In the genomic region with DNA sequence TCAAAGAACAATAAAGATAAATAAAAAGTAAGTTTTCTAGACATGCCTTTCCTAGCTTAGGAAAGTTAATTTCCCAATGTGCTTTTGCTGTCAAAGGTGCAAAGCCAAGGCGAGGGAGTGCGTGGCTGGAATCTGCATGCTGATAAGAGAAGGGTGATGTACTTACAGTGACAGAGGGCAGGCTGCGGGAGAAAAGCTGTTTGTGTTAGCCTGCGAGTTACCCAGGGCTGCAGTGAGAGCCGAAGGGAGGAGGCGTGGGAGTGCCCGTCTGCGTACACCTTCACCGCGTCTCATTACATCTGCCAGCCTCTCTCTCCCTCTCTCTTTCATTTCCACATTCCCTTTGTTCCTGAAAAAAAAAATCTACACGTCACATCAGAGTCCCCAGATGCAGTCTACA, we compare ENCODE assay signal across 8 mouse cellular contexts. TPM values are rescaled to one million over a fixed set of nuclear protein-coding genes. Genes with fewer than 3 reads are reported as not detected.
DNase-seq lines count a peak whose midpoint lies in the region; ATAC-seq lines count a peak whose summit lies in the region.

Sox6 (minus strand) TSS at position 286 of the 400 bp plus-strand sequence.

- H3K36me3 ChIP-seq in forebrain, embryonic 10.5 days (replicated peaks): no peaks in the 10 kb centered on the region

- DNase-seq in right cerebral cortex, postnatal 4 days: peak; percentile 13
- DNase-seq in right cerebral cortex, postnatal 14 days: no peak
- DNase-seq in forebrain, embryonic 10.5 days (ENCODE audit: extremely low spot score, low spot score): peak; percentile 46
- DNase-seq in heart, postnatal 14 days: no peak
- DNase-seq in left cerebral cortex, postnatal 10 days (ENCODE audit: extremely low spot score in 1 of 2, low spot score in 2 of 2): no peak
- peak; percentile 59 for DNase-seq in mesoderm, embryonic 11.5 days (ENCODE audit: low read depth, low spot score)
- no peak for DNase-seq in MN1 (ENCODE audit: low spot score)

- 0% methylated on average over 11 of the region's 11 CpGs for WGBS in forebrain, embryonic 10.5 days

- intact Hi-C loops in heart, postnatal 14 days (cut with DNase I): loop anchor here (5.0 to 10.0 kb wide), 4 partner anchors 284 to 1166 kb away; no protein-coding TSS in a partner anchor
- intact Hi-C loops in left cerebral cortex, postnatal 10 days (cut with DNase I): loop anchor here (5.0 to 10.0 kb wide), 4 partner anchors 284 to 671 kb away; no protein-coding TSS in a partner anchor

- no peak for ATAC-seq in monocyte, adult 5-6 weeks (replicated peaks; ENCODE audit: insufficient number of reproducible peaks, low FRiP score, low TSS enrichment, poor library complexity, severe bottlenecking)

- peak within 1 kb of the TSS; percentile 82 for H3K27ac ChIP-seq in forebrain, embryonic 10.5 days

- H3K4me1 ChIP-seq in forebrain, embryonic 10.5 days: peaks cover 69% of the 10 kb centered on the region

- H3K9me3 ChIP-seq in forebrain, embryonic 10.5 days: no peaks in the 10 kb centered on the region

- H3K27me3 ChIP-seq in forebrain, embryonic 10.5 days (ENCODE audit: poor library complexity, severe bottlenecking): peaks cover 77% of the 10 kb centered on the region

- H3K4me3 ChIP-seq in forebrain, embryonic 10.5 days: peak within 1 kb of the TSS; percentile 59

RNA-seq across cellular contexts. Expression of gene Sox6, which starts in this region (rescaled TPM):
- 71.1 and 77.3 TPM in 2 replicates for polyA plus RNA-seq in forebrain, embryonic 10.5 days (2016; fragmentation: Nextera tagmentation; extraction: Ambion mirVana)
- total RNA-seq in heart, postnatal 14 days (2021): 10 to 100 TPM; 27.1 to 32.5 TPM
- 10 to 100 TPM; 40.7 to 45.6 TPM for total RNA-seq in left cerebral cortex, postnatal 10 days (2021)
- total RNA-seq in monocyte, adult 5-6 weeks (2017): 0.29 to 2.1 TPM in 2 of 3 replicates, not detected in the other

Comparison
In these comparisons a context has a peak if more than half of its experiments do, and no peak if none do; other contexts are left out.
1. DNase-seq: peak in right cerebral cortex, postnatal 4 days (single experiment), forebrain, embryonic 10.5 days (single experiment) and mesoderm, embryonic 11.5 days (single experiment); none in right cerebral cortex, postnatal 14 days (single experiment), heart, postnatal 14 days (0 of 2), left cerebral cortex, postnatal 10 days (0 of 2) and MN1 (single experiment).